Mouse (Mus musculus) kidney, postnatal 4 days (tissue): ENCODE data around the gene Zscan20.
"Not testable (repeated sequence)": the region's sequence is repeated elsewhere in the genome, so short reads cannot be mapped to it uniquely, and the experiment has no call there.

Source experiments
- DNase-seq, 2 experiments: peaks; one replicate each; pipeline ENCODE4 v3.0.0; 2021; ENCODE audit warnings: mixed read lengths in 2 of 2

Gene Zscan20

GRCm38 (mm10) chr4:128613326-128613725, 3.4 kb upstream of the Zscan20 start:
- DNase-seq, result peak; percentile 58 to 72

GRCm38 (mm10) chr4:128611726-128612125, 1.8 kb upstream of the Zscan20 start:
- DNase-seq, result not testable (repeated sequence)

- no peak for DNase-seq
Measured at GRCm38 (mm10) chr4:128610706-128611105, 808 bp upstream of the Zscan20 start.

- DNase-seq, result peak in 1 of 2 experiments; percentile 27
Measured at GRCm38 (mm10) chr4:128609276-128609924, 498 bp downstream of the Zscan20 start.

GRCm38 (mm10) chr4:128607661-128608060, 2.2 kb downstream of the Zscan20 start:
- DNase-seq, result no peak

GRCm38 (mm10) chr4:128606586-128606985, 3.3 kb downstream of the Zscan20 start:
- DNase-seq, result no peak

GRCm38 (mm10) chr4:128597801-128598560, 11.9 kb downstream of the Zscan20 start:
- no peak for DNase-seq

GRCm38 (mm10) chr4:128594062-128594461, 15.8 kb downstream of the Zscan20 start:
- no peak for DNase-seq

- DNase-seq, result no peak
Measured at GRCm38 (mm10) chr4:128593286-128593685, 16.6 kb downstream of the Zscan20 start.

GRCm38 (mm10) chr4:128579182-128579581, 30.7 kb downstream of the Zscan20 start:
- DNase-seq, result peak; percentile 40 to 44

GRCm38 (mm10) chr4:128575811-128576210, 34.1 kb downstream of the Zscan20 start:
- peak; percentile 10 for DNase-seq

- DNase-seq, result no peak
Measured at GRCm38 (mm10) chr4:128560327-128560726, 49.6 kb downstream of the Zscan20 start.

- DNase-seq, result no peak
Measured at GRCm38 (mm10) chr4:128554198-128554597, 55.7 kb downstream of the Zscan20 start.

GRCm38 (mm10) chr4:128550756-128551155, 59.1 kb downstream of the Zscan20 start:
- no peak for DNase-seq

GRCm38 (mm10) chr4:128543956-128544486, 65.9 kb downstream of the Zscan20 start:
- not testable (repeated sequence) for DNase-seq

- peak; percentile 47 to 49 for DNase-seq
Measured at GRCm38 (mm10) chr4:128543378-128543777, 66.5 kb downstream of the Zscan20 start.
